Mouse (Mus musculus): ENCODE data around the gene March1.
"Not testable (repeated sequence)": the region's sequence is repeated elsewhere in the genome, so short reads cannot be mapped to it uniquely, and the experiment has no call there.

The March1 gene

DNA sequence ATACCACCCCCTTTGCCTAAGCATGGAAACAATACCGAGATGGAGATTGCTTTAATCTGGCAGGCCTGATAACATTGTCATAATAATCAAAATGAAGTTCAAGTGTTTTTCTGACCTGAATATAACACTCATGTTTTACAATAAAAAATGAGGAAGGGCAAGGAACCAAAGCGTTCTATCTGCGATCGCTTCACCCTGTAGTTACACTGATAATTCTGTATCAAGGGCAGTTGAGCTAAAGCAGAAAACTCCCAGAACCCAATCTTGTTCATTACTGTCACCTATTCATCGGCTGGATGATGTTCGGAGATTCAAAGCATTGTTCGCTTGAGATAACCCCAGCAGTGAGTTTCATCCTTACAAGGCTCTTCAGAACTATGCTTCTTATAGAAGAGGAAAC lies 700.1 kb downstream of the March1 start:
- DNase-seq (ENCODE audit: low spot score), result no peak

DNA sequence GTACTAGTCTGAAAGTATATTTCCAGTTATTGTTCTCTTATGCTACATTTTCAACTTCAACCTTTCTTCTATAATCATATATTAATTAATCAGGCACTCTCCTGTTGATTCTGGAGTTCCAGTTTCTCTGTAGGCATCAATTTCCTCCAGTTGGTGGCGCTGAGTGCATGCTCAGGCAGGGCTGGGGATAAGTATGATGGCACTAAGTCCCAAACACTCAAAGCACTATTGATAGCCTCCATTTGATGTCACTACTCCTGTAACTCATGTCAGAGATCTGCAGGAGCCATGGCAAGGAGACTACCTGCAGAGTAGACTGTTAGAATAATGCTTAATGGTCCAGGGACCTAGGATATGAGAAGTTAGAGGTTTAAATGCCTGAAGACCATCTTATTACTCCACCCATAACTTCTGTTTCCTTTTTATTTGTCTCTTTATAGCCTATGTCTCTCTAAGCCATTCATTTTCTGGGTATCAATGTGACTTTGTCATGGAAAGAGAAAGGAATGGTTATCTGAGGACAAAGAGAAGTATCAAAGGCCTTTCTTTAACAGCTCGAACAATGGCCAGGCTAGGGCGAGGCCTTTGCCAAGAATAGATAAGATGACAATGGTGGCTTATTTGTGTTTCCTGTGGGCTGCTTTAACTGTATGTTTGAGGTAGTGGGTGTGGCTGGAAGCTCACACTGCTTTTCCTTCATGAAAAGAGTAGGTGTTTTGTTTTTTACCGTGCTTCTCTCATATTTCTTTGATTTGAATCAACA lies 705.5 kb downstream of the March1 start:
- DNase-seq (ENCODE audit: low spot score), result no peak

DNA sequence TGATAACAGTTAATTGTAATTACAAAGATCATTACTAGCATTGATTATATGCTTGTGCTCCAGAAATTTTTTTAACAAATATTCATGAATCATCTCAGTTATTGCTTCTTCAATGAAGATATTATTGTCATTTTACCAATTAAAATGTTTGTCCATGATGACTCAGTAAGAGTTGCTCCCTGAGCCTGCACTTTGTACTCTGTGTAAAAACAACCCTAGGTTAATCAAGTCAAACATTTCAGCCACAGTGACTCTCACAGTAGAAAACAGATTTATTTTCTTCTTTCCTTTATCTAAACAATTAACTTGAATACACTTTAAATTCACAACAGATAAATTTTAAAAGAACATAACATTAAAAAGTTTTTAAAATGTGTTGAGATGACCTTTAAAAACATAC lies 708.7 kb downstream of the March1 start:
- DNase-seq (ENCODE audit: low spot score), result no peak

DNA sequence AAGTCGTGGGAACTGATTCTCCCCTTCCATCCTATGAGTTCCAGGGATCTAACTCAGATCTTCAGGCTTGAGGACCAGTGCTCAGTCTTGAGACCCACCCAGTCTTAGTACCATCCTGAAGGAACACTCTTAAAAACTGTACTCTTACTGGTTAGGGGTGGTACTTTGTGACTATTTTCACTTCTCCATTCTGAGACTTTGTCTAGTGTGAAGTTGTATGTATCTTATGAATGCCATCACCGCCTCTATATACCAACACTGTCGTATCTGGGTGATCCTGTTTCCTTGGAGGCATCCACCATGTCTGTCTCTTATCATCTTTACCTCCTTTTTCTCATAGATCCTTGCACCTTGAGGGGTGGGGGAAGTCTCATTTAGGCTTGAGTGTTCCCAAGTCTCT lies 714.5 kb downstream of the March1 start:
- DNase-seq (ENCODE audit: low spot score), result no peak

DNA sequence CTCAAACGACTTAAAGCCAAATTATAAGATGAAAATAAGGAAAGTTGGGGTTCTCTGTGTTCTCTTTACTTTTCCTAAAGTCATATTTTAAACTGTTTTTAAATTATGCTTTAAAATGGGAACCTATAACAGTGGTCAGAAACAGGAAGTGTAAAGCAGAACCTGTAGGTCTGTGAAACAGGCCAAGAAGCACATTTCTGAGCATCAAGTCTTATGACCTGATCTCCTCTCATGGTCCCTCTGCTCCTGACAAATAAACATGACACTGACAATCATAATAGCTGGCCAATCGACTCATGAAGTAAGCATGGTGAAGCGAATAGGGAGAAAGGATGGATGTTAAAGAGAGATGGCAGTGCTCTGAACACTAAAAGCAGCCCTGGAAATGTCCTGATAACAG lies 716.6 kb downstream of the March1 start:
- DNase-seq (ENCODE audit: low spot score), result no peak

DNA sequence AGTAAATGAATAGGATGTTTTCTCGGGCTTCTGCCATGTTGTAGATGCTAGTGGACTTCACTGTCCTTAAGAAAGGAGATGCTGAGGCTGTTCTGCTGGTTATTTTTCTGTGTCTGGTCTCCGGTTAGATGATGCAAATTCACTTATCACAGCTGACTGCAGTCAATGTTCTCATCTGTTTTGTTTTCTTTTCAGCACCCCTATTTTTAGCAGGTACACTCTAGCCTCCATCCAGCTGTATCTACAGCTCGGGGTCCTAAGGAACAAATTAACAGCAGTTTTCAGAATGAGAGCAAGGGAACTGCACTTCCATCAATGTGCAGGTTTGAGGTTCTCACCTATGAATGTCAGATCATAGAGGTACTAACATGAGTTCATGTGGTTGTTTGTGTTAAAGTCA lies 721.9 kb downstream of the March1 start:
- no peak for DNase-seq (ENCODE audit: low spot score)

DNA sequence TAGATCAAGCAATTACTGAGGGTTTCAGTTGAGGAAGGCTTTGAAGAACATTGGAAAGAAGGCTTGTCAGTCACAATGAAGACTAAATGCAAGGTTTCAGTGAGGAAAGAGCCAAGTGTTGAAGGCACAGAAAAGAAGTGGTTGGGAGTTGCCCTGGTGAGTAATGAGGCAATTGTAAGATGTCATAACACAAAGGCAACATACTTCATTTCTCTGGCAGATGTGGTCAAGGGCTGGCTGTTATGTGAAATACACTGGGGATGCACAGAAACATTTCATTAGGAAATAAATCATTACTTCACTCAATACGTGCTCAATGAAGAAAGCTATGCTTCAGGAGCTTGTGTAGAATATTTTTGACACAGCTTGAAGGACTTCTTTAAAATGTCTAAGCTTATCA lies 725.2 kb downstream of the March1 start:
- DNase-seq (ENCODE audit: low spot score), result no peak

DNA sequence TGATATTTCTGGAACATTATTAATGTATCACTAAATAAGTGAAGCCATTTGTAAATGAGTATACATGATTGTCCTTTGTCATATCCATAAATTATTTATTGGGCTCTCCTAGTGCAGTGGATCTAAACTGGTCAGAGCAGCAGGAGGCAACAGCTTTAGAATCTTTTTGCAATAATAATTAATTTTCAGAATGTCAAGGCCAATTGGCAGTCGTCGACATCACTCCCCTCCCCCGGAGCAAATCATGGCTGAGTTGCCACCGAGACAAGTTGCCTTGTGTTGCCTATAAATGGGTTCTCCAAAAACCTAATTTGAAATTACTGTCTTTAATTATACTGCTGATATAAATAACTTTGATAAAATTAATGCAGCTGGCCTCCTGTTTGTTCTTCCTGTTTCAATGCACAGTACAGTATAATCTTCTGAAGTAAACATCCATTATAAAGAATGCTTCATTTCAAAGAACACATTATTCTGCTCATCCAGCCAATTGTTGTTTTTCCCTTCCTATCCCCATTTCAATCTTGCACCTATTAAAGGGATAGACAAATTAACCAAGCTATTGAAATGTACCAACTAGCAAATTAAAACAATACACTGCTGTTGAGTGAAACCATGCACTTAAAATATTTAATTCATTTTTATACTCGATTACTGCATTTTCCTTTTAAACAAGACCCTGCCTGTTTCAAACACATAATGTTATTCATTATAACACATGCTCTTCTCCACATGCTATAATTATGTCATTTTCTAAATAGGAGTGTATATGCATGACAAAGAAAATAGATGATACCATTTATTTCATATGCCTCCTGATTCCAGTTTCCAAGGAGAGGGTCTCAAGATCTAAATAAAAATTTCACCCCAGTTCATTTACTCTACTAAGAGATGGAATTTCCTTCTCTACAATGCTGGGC lies 745.4 kb downstream of the March1 start:
- DNase-seq (ENCODE audit: low spot score), result no peak

DNA sequence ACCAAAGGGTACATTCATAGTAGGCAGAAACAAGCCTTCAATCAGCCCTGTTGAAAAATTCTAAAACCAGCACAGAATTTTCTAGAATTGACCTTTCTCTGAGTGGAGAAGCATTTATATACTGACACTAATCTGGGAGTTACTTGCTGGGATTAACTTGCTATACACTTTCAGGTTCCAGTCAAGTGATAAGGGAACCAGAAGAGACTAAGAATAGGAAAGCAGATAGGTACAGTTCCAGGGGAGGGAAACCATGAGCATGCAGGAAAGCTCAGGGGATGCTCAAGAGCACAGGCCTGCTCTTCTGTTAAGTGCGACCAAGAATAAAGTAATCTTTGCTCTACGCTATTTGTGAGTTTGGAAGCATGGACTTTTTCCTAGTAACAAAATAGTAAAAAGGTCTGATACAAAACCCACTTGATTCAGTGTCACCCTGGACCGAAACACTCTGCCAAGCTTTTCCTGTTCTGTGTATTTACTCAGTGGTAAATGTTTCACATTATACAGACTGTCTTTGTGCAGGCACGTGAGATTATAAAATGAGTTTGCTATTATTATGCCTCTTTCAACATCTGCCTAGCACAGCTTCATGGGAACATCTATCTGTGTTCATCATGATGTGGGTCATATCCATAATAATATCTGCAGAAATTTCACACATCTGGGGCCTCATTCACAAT lies 766.1 kb downstream of the March1 start:
- no peak for DNase-seq (ENCODE audit: low spot score)

DNA sequence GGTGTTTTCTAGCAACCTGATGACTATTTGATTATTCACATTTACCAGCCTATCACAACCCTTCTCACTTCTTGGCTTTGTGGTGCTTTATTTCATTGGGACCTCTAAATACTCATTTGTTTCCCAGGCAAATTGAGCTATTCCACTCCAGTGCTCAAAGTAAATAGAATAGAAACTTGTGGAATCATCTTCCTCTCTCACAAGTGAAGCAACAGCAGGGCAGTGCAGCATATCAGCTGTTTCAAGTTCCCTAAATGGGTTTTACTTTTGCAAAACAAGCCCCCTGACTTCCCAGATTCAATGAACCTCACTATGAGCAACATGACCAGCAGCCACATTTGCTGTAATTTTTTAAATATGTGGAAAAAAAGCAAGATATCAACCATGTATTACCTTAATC lies 768.3 kb downstream of the March1 start:
- DNase-seq (ENCODE audit: low spot score), result no peak

DNA sequence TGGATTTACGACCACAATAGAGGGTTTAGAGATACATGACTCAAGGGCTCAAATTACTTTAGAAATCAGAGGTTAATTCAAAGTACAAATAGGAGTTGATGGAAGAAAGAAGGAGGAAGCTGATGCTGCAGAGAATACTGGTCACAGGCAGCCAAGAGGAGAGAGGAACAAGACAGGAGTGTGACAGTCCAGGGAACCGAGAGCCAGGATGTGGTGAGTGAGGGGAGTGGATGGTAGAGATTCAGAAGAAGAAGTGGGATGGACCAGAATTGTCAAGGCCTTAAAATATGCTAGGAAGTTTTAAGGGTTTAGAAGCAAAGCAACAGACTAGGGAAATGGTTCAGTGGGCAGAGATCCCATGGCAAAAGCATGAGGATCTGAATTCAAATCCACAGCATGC lies 771.0 kb downstream of the March1 start:
- DNase-seq (ENCODE audit: low spot score), result no peak

DNA sequence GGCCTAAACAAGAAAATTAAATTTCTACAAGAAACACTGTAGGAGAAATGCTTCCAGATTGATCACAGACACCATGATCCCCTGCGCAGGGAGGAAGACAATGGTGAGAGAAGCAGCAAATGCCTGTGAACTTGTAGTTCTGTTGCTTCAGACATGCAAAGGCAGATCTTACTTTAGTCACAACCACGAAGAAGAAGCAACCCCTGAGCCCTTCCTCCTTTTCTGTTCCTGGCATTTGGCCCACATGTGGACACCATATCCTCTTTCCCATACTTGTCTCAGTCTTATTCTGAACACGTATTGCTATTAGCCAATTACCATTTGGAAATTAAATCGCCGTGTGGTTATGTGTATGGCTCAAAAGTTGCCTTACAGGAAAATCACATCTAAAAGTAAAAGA lies 773.9 kb downstream of the March1 start:
- no peak for DNase-seq (ENCODE audit: low spot score)

DNA sequence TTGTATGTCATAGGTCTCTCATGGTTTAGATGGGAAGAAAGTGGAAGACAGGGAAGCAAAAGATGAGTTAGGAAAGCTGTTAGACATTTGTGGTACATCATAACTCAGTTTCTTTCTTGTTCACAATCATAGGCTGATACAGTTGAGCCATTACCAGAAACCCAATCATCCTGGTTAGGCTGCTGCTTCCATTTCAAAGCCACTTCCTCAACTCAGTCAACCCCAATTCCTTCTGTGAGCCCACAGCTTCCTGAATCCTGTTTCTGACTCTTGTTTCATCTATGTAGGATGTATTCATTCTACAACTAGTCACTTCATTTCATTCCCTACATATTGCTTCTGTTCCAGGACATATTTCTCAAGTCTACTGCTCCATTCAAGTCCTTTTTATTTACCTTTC lies 775.2 kb downstream of the March1 start:
- no peak for DNase-seq (ENCODE audit: low spot score)

DNA sequence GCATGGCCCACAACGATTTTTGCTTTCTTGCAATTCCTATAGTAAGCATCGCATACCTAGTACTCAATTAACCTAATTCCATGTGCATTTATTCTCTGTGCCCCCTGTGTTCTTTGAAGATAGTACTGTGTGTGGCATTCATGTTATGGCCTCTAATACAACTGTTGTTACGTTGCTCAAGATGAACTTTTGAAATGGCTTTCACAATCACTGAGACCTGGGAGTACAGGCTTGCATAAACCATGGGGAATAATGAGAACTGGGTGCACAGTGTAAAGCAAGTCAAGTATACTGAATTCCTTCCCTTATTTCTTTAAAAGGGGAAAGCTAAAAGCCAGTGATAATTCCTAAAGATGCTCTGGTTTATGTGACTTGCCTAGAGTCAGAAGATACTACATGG lies 776.4 kb downstream of the March1 start:
- DNase-seq (ENCODE audit: low spot score), result no peak

DNA sequence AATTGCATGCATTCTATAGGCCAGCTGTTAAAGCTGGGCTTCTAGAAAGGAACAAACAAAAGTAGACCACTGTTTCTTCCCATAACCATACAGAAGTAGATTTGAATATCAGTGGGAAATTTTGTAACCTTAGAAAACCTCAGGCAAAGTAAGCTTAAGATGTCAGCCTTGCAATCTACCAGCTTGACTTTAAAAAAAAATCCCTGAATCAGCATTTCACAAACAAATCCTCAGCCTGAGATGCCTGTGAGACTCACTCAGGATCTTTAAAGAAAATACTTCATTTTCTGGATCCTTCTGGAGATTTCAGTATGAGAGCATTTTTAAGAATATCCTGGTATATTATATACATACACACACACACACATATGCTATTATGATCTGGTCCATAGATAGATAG lies 780.1 kb downstream of the March1 start:
- DNase-seq (ENCODE audit: low spot score), result no peak

DNA sequence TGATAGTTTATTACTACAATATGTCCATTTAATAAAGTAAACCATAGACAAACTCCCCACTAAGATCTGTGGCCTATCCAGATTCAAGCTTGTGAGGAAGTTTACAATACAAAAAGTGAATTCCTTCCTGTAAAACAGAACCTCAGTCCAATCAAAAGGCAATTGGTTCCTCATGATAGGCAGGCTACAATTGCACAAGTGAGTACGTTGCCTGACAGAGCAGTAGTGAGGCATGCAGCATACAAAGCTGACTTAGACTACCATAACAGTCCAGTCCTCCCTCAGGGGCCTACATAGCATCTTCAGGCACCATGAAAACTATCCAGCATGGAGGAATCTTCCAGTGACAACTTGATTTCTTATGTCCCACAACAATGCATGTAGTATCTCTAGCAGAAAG lies 782.4 kb downstream of the March1 start:
- no peak for DNase-seq (ENCODE audit: low spot score)

DNA sequence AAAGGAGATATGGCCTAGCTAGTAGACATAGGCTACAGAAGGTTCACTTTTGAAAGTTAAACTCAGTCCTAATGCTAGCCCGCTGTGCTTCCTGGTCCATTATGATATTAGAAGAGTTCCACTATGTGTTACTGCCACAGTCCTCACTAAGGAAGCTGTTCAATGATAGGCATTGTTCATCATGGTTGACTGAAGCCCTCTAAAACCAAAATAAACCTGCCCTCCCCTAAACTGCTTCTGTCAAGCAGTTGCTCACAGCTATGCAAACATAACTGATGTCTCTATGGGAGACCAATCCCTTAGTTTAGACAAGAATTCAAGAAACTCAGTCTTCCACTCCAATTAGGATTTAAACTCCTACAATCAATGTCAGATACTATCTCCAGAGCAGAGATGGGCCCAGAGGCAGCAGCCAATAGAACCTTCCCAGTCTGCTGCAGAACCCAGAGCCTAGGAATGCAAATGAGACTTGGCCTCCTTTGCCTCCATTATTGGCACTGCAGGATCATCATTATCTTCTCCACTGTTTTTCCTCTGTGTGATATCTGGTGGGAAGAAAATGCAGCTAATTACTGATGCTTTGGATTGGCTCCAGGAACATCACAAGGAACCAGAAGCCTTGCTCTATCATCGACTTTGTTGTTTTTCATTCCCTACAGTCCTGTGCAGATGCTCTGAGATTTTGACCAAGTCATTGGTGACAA lies 787.2 kb downstream of the March1 start:
- no peak for DNase-seq (ENCODE audit: low spot score)

DNA sequence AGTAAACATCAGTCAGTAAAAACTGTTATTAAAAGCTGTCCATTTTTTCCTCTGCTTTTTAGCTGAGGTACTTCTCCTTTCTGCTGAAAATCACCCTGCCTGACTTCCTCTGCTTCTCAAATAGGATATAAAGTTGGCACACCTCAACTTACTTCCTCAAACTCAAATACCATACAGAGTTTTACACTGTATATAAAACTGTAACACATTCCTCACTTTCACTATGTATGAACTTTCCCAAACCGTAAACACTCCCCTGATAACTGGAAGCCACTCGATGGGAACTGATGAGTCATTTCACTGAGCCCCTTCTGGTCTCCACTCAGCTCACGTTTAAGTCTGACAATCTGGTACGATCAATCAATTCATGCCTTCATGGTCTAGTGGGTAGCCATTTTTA lies 788.1 kb downstream of the March1 start:
- DNase-seq (ENCODE audit: low spot score), result not testable (repeated sequence)

DNA sequence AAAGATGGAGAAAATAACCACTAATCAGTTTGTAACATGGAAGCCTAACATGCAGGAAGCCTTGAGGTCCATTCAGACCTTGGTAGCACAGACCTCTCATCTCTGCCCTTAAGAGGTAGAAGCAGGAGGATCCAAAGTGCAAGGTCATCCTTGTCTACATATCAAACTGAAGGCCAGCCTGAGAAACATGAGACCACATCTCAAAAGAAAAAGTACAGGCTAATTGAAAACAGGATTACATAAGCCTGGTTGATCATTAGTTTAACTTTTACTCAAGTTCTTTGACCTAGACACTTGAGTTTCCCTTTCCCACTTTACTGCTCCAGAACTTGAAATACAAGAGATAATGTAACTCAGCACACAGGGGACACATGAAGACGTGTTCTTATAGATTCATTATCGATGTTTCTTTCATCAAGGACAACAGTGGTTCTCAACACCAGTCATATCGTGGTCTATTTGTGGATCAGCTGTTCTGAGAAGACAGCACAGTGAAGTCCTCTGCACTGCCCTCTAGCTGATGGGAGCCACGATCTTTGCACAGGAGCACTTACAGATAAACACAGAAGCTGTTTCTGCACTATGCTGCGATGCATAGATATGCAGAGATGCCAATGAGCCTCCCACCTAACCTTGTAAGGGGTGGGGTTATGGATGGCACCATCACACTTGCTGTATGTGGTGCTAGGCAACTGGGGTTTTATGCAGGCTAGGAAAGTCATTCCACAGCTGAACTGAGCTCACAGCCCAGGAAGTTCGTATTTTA lies 789.1 kb downstream of the March1 start:
- DNase-seq (ENCODE audit: low spot score), result no peak

DNA sequence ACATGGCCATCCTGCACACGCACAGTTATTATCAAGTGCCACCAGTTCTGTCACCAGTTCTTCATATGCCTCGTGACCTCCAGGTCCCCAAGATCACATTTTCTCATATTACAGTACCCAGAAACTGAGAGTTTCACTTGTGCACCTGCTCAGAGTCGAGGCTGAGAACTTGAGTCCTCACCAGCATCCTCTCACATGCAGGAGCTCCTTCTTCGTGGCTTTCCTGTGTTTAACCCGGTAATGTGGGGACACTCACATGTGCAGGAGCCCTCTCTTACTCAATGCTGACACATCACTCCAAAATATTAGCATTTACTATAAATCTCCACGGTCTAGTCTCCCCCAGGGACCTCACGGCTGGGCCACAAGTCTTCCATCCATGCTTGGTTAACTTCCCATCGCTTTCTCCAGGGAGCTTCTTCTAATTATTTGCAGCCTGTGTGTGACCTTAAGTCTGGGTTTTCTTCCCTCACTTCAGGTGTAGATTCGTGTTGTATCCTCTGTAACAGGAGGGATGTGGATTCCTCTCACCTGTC lies 792.4 kb downstream of the March1 start:
- DNase-seq (ENCODE audit: low spot score), result no peak

DNA sequence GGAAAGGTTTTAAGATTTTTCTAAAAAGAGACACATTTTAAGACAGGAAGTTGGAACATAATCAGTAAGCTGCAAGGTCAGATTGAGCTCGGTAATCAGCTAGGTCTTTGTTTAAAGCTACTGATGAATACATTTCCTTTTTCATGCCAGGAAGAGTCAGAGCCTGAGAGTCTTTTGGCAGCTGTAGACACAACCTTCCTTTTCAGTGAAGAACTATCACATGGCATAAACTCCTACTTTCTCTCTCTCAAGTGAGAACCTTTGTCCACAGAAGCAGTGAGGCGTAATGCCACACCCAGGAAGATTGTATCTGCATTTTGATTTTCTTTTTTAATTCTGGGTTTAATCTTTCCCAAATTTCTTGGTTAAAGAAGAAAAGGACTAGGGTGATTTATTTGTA lies 795.4 kb downstream of the March1 start:
- DNase-seq (ENCODE audit: low spot score), result no peak

All from ovary, adult 18-20 months (tissue).